ENCODE assay signal across 8 mouse cellular contexts in the genomic region with DNA sequence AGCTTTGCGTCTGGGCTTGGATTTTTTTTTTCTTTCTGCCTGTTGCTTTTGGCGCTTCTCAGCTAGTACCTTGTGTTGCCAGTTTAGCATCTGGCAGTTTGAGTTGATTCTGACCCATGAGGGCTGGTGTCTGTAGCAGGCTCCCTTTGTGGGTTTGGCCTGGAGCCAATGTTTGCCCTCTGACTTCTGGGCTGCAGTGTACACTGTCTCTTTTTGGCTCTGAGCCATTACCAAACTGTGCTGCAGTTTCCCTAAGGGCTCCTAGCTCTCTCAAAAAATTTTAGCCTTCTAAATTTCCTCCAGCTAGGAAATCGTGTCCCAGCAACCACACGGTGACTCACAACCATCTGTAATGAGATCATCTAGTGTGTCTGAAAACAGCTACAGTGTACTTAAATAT. TPM values are rescaled to one million over a fixed set of nuclear protein-coding genes. Genes with fewer than 3 reads are reported as not detected.
DNase-seq lines count a peak whose midpoint lies in the region; ATAC-seq and TF ChIP-seq lines count a peak whose summit lies in the region.

No protein-coding gene starts in this region.

- no peaks in the 10 kb centered on the region for H3K9me3 ChIP-seq in limb, embryonic 14.5 days (ENCODE audit: control insufficient read depth, low read length)
- no peaks in the 10 kb centered on the region for H3K9me3 ChIP-seq in midbrain, postnatal 0 days (ENCODE audit: low read length)
- no peaks in the 10 kb centered on the region for H3K9me3 ChIP-seq in stomach, embryonic 16.5 days (replicated peaks; ENCODE audit: control insufficient read depth, low read length)

- peaks cover 3% of the 10 kb centered on the region; the same call in 1 of the 2 replicates for H3K4me1 ChIP-seq in limb, embryonic 14.5 days (ENCODE audit: control insufficient read depth, insufficient read depth, low read length)
- no peaks in the 10 kb centered on the region for H3K4me1 ChIP-seq in midbrain, postnatal 0 days (ENCODE audit: insufficient read depth, low read length)
- peaks cover 3% of the 10 kb centered on the region; the same call in 1 of the 2 replicates for H3K4me1 ChIP-seq in stomach, embryonic 16.5 days (ENCODE audit: control insufficient read depth, insufficient read depth, low read length)

- no peak overlapping the region for H3K27ac ChIP-seq in limb, embryonic 14.5 days (replicated peaks; ENCODE audit: low read depth, low read length)
- H3K27ac ChIP-seq in midbrain, postnatal 0 days (ENCODE audit: low read depth, low read length) = no peak overlapping the region
- H3K27ac ChIP-seq in stomach, embryonic 16.5 days (ENCODE audit: low read length) = no peak overlapping the region

- no peaks in the 10 kb centered on the region for H3K27me3 ChIP-seq in limb, embryonic 14.5 days (ENCODE audit: control insufficient read depth, insufficient read depth, low read length)
- no peaks in the 10 kb centered on the region for H3K27me3 ChIP-seq in midbrain, postnatal 0 days (ENCODE audit: insufficient read depth, low read length)
- no peaks in the 10 kb centered on the region for H3K27me3 ChIP-seq in stomach, embryonic 16.5 days (ENCODE audit: control insufficient read depth, insufficient read depth, low read length)

- H3K9ac ChIP-seq in limb, embryonic 14.5 days (ENCODE audit: low read depth, low read length, severe bottlenecking) = no peak overlapping the region
- H3K9ac ChIP-seq in midbrain, postnatal 0 days (replicated peaks; ENCODE audit: low read length, poor library complexity, severe bottlenecking) = no peak overlapping the region
- H3K9ac ChIP-seq in stomach, embryonic 16.5 days (ENCODE audit: low read length) = no peak overlapping the region

- no peaks in the 10 kb centered on the region for H3K36me3 ChIP-seq in limb, embryonic 14.5 days (ENCODE audit: control insufficient read depth, insufficient read depth, low read length)
- no peaks in the 10 kb centered on the region for H3K36me3 ChIP-seq in midbrain, postnatal 0 days (ENCODE audit: insufficient read depth, low read length)
- H3K36me3 ChIP-seq in stomach, embryonic 16.5 days (ENCODE audit: control insufficient read depth, insufficient read depth, low read length) = no peaks in the 10 kb centered on the region

- 13% methylated on average over 4 of the region's 4 CpGs for WGBS in limb, embryonic 14.5 days
- whole genome bisulfite sequencing in midbrain, postnatal 0 days = 28% methylated on average over 4 of the region's 4 CpGs
- 17% methylated on average over 4 of the region's 4 CpGs for WGBS in stomach, embryonic 16.5 days

- intact Hi-C loops in heart, postnatal 25 days (cut with DNase I) = no loop called here
- intact Hi-C loops in gastrocnemius, postnatal 14 days (cut with DNase I; ENCODE audit: low total_unique reads) = no loop called here

- peak; percentile 82 for ATAC-seq in limb, embryonic 14.5 days (ENCODE audit: low FRiP score, low read depth)
- peak; percentile 87 for ATAC-seq in midbrain, postnatal 0 days (ENCODE audit: low FRiP score)
- peak; percentile 91 for ATAC-seq in stomach, embryonic 16.5 days (ENCODE audit: insufficient read depth, low FRiP score)

- peak; percentile 95 for DNase-seq in heart, adult 11 months
- DNase-seq in heart, postnatal 25 days (ENCODE audit: low spot score) = no peak
- peak; percentile 74 to 80 for DNase-seq in cerebellum, postnatal 10 days
- DNase-seq in gastrocnemius, postnatal 14 days = peak; percentile 33
- DNase-seq in kidney, adult 9 months = peak; percentile 33
- DNase-seq in limb, embryonic 14.5 days (ENCODE audit: low spot score) = peak; percentile 82
- DNase-seq in midbrain, postnatal 0 days (ENCODE audit: low spot score) = peak; percentile 90

- no peak overlapping the region for H3K4me3 ChIP-seq in limb, embryonic 14.5 days (replicated peaks; ENCODE audit: low read length)
- no peak overlapping the region for H3K4me3 ChIP-seq in midbrain, postnatal 0 days (ENCODE audit: low read depth, low read length)
- H3K4me3 ChIP-seq in stomach, embryonic 16.5 days (replicated peaks; ENCODE audit: low read length) = no peak overlapping the region

- no peak for TF ChIP-seq CTCF in midbrain, postnatal 0 days (IDR thresholded peaks at IDR 0.05)

- H3K4me2 ChIP-seq in limb, embryonic 14.5 days (replicated peaks; ENCODE audit: low read depth, low read length, severe bottlenecking) = no peak overlapping the region
- H3K4me2 ChIP-seq in midbrain, postnatal 0 days (ENCODE audit: low read depth, low read length, poor library complexity, severe bottlenecking) = no peak overlapping the region
- no peak overlapping the region for H3K4me2 ChIP-seq in stomach, embryonic 16.5 days (ENCODE audit: low read depth, low read length)

- no peak for TF ChIP-seq POLR2A in limb, embryonic 14.5 days (IDR thresholded peaks at IDR 0.05; ENCODE audit: borderline replicate concordance, extremely low read depth, insufficient read depth, insufficient read length)

RNA-seq across cellular contexts. Expression of gene Pyurf, which starts 50.1 kb away (rescaled TPM):
- total RNA-seq in heart, postnatal 25 days (2021) = 10 to 100 TPM; 24.0 to 25.3 TPM
- total RNA-seq in gastrocnemius, postnatal 14 days (2021) = 10 to 100 TPM; 14.2 to 14.4 TPM
- polyA plus RNA-seq in limb, embryonic 14.5 days (2012; rRNA removed) = 9.9 and 11.7 TPM in 2 replicates
- polyA plus RNA-seq in limb, embryonic 14.5 days (2014; fragmentation: Nextera tagmentation; extraction: Ambion mirVana) = 14.6 and 14.7 TPM in 2 replicates
- total RNA-seq in midbrain, postnatal 0 days (2014; rRNA removed) = 13.7 and 14.9 TPM in 2 replicates
- 13.3 and 14.3 TPM in 2 replicates for polyA plus RNA-seq in midbrain, postnatal 0 days (2015; fragmentation: Nextera tagmentation; extraction: Ambion mirVana)
- 17.3 and 18.4 TPM in 2 replicates for polyA plus RNA-seq in stomach, embryonic 16.5 days (2015; fragmentation: Nextera tagmentation; extraction: Ambion mirVana)
